Mouse (Mus musculus) natural killer cell, adult 2 months (primary cell): ENCODE data around the gene Mturn.
A peak's percentile ranks its signal among the peaks of the same experiment; 100 is the strongest.

Source experiments
- DNase-seq, 2 experiments: peaks; one replicate each; pipeline ENCODE4 v3.0.0; 2022; ENCODE audit warnings: low spot score in 2 of 2

The Mturn gene

DNA sequence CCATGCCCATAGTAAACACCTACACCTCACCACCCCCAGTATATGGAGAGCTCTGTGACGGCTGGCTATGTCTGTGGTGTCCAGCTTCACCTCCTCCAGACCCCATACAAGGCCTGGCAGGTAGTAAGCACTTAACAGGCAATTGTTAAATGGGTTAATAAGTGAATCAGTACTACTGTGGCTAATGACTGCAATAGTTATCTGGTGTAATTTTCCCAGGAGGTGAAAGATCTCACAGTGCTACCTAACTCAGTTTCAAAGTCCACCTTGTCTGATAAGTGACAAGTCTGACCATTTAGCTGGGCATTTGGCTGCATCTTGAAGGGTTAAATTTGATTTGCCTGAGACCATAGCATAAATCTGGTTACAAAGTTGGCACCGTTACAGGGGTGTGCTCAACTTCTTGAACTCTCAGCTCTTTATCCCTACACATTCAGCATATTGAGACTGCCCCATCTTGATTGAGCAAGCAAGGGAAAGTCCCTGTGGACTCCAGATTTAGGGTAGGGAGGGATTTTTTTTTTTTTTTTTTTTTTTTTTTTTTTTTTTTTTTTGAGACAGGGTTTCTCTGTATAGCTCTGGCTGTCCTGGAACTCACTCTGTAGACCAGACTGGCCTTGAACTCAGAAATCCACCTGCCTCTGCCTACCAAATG lies 48.2 kb downstream of the Mturn start:
- DNase-seq, result no peak

GRCm38 (mm10) chr6:54731726-54732125 lies 50.3 kb downstream of the Mturn start:
- no peak for DNase-seq

DNA sequence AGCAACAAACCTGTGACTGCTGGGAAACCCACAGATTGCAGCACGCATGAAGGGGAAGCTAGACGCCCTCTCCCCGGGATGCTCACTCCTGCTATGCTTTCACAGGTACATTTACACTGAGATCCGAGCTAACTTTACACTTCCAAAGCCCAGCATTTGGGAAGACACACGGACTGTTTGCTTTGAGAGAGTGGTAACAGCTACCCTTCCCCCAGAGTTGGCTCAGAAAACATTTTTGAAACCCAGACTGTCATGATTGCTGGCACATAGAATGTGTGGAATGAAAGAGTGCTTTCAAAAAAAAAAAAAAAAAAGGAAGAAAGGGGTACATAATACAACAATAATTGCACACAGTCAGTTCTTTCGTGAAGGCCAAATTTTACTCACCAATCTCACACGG lies 51.3 kb downstream of the Mturn start:
- DNase-seq, result no peak

GRCm38 (mm10) chr6:54736126-54736525 lies 54.7 kb downstream of the Mturn start:
- peak in 1 of 2 experiments; percentile 71 for DNase-seq

- DNase-seq, result peak in 1 of 2 experiments; percentile 27
Measured at GRCm38 (mm10) chr6:54737255-54737654, 55.8 kb downstream of the Mturn start.

- DNase-seq, result peak; percentile 59 to 63
Measured at GRCm38 (mm10) chr6:54737684-54738083, 56.3 kb downstream of the Mturn start.

DNA sequence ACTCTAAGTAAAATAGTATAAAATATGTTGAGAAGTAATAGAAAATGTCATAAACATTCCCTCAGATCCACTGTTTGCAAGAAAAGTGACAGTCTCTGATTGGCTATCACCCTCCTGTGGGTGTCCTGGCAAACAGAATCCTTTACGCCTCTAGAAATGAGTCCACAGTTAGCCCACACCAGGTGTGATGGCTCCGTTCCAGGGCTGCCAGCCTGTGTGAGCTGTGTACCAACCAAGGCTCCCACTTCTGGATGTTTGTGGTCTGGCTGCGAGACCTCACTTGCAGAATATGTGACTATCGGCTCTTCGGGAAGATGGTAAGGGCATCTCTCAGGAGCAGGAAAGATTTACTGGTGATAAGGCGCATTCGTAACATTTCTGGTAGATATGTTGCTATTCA lies 67.6 kb downstream of the Mturn start:
- DNase-seq, result no peak

DNA sequence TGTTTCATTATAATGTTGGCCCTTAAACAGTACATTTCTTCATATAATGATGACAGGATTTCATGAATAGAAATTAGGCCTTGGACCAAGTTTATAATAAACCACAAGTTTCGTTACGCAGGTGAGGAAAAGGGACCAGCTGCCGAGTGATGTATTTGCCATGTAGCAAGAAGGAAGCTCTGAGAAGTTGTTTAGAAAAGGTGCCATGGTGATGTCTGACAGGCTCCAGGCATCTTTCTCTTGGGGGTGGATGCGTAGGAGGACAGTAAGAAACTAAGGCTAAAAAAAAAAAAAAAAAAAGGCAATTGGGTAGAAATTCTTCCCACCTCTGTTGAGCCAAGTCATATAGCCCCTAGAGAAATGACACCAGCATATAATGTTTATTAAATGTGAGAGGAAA lies 70.2 kb downstream of the Mturn start:
- no peak for DNase-seq

DNA sequence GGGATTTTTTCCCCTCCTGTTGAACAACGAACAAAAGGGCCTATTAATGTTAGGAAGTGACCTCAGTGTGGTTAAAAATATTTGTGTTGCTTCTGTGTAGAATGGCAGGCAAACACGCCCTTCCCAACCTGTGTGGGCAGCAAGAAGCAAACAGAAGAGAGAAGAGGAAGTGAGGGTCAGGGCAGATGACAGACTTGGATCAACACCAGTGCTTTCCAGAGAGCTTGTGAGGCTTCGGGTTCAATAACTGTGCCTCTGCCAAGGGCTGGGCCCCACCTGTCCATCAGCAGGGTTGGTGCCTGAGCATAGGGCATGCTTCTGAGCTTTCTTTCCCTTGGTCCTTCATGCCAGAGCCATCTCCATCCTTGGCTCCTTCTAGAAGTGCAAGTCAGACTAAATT lies 70.7 kb downstream of the Mturn start:
- DNase-seq, result peak in 1 of 2 experiments; percentile 57
